Mouse (Mus musculus) adrenal gland (tissue): ENCODE measurements around the gene Pnpla7.
"Not testable (repeated sequence)": the region's sequence is repeated elsewhere in the genome, so short reads cannot be mapped to it uniquely, and the experiment has no call there.

ENCODE experiments used
- intact Hi-C: fragments of 180-260 bp; cut with DNase I; formaldehyde crosslinking; loops from one replicate; pipeline ENCODE4 v1.15.1; 2025
- long read RNA-seq, 2 experiments: library from polyadenylated mRNA; unstranded; transcript quantifications; one replicate each; pipeline ENCODE4 v2.0.0; 2020; ENCODE audit warnings: borderline replicate concordance in 1 of 2; ENCODE audit not compliant: insufficient replicate concordance in 1 of 2

Pnpla7 gene
- long read RNA-seq, experiment 1, full-length matches to known transcripts: 3 of 9 reads
- long read RNA-seq, experiment 1, partial matches to known transcripts: 3 of 9 reads
- long read RNA-seq, experiment 1, other reads (novel, unspliced or antisense): 3 of 9 reads
- long read RNA-seq, experiment 2, full-length matches to known transcripts: 2 of 5 reads
- long read RNA-seq, experiment 2, partial matches to known transcripts: 1 of 5 reads
- long read RNA-seq, experiment 2, other reads (novel, unspliced or antisense): 2 of 5 reads

DNA sequence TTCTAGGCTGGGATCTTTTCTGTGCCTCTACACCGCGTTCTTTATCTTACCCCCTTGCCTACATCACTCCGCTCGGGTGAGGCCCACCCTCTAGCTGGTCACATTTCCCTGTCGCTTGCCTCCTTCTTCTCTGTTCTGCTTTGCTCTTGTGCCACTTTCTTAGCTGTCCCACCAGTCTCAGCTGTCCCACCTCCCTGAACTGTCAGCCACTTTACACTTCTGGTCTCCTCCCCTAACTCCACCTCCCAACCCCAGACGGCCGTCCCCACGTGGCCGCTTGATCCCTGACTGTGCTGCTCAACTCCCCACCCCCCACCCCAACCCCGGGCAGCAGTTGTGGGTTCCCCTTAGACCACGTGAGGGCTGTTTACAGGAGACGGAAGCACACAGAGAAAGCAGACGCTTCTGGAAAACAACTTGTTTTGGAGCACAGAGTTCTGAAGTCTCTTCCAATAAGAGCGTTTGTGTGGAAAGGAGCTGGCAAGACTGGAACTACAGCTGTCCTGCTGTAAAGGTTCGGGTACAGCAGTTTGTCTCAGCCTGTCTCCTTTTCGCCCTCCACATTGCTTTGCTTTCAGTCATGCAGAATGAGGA lies at the start of gene Pnpla7:
Gene Pnpla7 (plus strand): TSS at position 330 of the 594 bp plus-strand sequence.
- intact Hi-C loops: no loop called here

DNA sequence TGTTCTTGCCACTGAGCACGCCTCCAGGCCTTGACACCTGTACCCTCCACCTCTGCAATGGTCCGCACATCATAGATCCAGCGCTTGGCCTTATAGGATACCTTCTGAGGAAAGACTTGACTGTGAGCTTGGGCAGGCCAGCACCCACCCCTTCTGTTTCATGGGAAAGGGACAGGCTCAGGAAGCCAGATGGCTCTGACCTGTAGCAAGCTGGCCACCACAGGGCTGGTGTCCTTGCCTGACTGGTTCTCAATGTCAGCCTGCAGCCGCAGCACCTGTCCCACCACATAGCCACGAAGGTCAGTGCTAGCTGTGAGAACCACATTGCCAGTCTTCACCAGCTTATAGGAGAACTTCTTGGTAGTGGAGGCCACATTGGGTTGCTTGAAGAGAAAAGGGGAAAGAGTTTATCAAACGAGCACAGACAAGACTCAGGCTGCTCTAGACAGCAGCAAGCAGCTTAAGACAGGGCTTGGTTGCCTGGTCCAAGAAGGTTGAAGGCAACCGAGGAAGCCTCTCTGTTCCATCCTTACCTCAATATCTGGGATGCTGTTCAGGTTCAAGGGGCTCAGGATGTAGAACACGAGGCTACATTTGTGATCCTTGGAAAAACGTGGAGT lies 49.4 kb upstream of the Pnpla7 start:
- intact Hi-C loops: no loop called here

DNA sequence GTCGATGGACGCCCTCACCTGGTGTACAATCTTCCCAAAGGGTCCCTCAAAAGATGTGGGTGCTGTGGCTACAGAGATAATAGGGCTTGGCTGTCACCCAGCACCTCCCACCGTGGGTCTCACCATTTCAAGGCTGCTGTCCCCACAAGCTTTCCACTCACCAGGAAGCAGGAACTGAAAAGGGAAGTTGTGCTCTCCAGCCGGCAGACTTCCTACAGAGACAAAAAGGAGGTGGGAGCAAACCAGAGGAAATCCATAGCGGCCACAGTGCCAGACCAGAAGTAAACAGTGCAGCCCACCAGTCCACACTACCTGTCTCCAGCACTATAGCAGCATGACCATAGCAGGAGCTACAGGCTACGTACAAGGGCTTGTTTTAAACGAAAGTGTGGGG lies 48.9 kb upstream of the Pnpla7 start:
- intact Hi-C loops: no loop called here

DNA sequence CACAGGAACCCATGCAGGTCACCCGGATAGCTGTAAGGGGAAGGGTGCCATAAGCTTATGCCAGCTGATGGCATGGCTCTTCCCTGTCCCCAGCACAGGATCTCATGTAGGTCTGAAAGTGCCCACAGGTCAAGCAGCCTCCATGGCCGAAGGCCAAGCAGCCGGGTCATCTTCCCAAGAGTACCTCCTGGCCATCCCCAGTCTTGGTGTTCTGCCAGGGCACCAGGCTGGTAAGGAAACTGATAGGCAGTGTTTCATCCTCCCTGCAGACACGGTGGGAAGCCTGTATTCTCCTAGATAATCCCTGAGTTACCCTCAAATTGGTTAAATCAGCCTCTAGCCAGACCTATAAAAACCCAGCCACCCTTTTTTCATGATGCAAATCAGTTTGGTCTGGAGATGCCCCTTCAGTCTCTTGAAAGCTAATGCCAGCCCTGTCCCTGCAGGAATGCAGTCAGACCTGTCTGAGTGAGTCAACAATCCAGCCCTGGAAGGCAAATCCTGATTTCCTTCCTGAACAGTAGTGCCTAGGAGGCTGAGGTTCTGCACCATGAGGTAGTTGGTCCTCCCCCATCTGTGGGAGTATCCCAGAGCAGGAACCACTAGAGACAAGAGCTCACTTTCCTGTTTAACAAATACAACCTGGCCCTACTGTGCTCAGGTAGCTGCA lies 47.9 kb upstream of the Pnpla7 start:
- intact Hi-C loops: no loop called here

DNA sequence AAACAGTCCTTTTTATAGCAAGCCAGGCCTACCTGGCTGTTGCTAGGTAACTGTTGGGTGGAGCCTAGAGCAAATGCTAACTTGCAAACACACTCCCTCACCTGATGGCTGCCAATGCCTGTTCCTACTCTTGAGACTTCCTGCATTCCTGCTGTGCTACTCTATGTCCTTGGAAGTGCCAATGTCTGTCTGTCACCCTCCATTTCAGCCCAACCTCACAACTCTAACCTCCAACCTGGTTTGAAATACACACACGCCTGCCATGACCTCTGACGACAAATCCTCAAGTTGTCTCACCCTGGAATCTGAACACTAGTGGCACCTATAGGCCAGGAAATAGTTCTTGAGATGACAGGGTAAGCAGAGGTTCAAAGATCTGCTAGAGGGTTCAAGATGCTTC lies 46.7 kb upstream of the Pnpla7 start:
- intact Hi-C loops: no loop called here

DNA sequence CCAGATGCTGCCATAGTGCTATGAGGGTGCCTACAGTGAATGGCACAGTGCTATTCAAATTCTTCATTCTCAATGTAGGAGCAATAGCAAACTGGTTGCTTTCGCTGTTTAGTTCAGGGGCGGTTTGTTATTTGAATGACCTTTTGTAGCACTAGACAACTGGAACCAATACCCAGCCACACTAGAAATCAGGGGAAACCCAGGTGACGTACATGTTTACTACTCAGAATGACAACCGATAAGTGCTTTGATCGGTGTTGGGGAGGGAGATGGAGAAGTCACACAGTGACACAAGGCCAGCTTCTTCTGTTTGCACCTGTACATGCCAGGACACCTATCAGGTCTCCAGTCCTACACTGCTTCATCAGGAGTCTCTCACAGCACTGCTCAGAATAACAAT lies 46.2 kb upstream of the Pnpla7 start:
- intact Hi-C loops: no loop called here

DNA sequence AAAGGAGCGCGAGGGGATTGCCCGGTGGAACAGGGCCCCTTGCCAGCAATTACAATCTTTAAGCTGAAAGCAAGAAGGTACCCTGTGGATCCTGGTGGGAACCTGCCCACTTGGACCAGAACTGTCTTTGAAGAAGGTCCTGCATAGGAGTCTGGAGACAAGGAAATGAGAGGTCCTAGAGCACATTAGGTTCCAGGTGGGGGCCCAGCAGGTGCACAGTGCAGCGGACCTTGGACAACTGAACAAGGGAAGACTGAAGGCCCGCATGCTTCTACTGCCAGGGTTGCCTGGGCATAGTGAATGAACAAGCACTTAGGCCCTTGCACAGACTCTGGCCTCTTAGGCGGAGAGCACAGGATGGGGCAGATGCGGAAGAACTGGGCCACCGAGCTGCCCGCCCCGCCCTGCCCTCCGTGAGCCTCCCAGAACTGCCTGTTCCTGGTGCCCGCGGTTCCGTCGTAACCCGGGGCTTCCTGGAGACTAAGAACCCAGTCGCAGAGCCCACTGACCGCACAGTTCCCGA lies 41.3 kb upstream of the Pnpla7 start:
- intact Hi-C loops: no loop called here

DNA sequence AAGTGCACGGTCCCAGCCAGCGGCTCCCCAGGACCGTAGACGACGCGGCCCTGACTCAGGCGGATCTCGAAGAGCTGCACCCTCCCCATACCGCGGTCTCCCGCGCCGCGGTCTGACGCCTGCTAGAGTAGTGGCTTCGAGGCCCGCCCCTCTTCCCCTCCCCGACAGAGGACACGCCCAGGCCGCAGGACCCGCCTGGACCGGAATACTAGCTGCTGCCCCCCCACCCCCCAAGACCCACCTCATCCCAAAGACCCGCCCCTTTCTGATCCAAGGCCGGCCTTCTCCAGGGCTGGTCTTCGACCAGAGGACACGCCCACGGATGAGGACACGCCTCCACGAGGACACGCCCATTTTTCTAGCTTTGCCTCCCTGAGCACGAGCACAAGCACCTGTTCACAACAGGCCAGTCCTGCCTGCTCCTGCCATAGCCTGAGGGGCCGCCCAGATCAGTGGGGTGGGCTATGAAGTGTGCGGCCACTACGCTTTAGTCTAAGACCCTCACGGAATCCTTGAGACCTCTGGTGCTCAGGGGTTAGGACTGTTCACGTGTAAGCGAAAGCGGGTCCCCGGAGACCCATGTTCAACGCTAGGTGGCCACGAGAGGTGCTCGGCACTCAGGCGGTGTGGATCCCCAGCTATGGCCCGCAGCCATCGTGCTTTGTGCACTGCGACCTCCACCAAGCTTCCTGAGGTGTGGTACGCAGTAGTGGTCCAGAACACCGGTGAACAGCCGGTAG lies 40.6 kb upstream of the Pnpla7 start, which contains the start of gene Arrdc1:
Gene Arrdc1 (minus strand): TSS at position 196 of the 740 bp plus-strand sequence.
- intact Hi-C loops: no loop called here

DNA sequence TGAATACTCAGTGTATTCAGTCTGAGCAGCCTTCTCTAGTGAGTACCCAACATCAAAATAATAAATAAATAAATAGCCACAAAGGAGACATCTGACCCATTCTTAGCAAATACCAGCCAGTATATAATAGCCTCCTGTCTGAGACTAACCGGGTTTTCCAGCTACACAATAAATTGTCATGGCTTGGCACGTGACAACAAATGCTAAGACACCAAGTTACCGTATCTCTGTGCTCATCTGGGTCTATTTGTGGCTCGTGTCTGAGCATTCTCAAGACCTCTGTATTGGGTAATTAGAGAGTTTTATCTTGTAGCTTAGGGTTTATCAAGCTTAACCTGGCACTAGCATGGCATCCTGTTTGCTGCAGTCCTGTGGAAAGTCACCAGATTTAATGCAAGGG lies 33.7 kb upstream of the Pnpla7 start:
- intact Hi-C loops: no loop called here

DNA sequence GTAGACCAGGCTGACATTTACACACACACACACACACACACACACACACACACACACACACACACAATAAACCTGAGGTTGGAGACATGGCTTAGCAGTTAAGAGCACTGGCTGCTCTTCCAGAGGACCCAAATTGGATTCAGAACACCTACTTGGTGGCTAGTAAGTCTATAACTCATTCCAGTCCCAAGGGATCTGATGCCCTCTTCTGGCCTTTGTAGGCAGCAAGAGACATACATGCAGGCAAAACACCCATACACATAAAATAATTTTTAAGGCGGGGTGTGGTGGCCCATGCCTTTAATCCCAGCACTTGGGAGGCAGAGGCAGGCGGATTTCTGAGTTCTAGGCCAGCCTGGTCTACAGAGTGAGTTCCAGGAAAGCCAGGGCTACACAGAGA lies 31.5 kb upstream of the Pnpla7 start:
- intact Hi-C loops: not testable (repeated sequence)

DNA sequence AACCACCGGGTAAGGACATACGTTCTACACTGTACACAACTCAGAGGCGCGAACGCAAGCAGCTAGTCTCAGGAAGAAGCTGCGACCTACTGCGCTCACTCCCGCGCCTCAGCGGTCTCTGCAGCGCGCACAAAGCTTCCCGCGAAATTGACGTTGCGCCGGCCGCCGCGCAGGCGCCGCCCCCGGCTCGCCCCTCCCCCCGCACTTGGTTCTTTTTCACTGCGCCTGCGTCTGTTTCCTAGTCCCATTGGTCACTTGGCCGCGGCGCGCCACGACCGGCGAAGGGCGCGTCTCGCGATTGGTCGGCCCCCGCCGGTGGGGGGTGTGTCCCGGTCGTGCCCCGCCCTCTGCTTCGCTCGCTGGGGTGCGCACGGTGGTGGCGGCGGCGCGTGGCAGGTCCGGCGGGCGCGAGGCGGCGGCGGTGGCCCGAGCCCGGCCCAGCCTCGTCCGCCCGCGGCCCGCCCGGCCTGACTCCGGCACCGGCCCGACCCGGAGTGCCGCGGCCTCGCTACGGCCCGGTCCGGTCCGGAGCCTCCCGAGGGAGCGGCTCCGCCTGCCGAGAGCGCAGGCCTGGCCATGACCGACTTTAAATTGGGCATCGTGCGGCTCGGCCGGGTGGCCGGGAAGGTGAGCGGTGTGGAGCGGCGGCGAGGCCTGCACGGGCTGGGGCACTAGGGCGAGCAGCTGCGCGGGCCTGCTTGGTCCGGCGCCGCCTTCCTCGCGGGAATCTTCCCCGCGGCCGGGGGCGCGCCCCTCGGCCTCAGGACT lies 26.2 kb upstream of the Pnpla7 start, which contains the start of gene Zmynd19:
Gene Zmynd19 (plus strand): TSS at position 372 of the 768 bp plus-strand sequence.
- intact Hi-C loops: no loop called here

DNA sequence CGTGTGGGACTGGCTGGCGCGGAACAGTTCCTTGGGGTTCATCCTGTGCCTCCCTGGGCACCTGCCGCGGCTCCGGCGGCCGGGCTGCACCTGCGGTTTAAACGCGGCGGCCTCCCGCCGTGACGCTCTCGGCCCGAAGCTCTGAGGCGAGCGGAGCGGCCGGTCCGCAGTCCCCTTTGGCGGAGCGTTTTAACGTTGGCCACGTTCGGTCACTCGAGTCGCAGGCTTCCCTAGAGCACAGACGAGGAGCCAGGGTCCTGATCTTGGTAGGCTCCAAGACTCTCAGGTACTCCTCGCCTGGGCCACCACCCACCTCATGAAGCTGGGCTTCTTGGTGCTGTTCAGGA lies 25.7 kb upstream of the Pnpla7 start:
- intact Hi-C loops: no loop called here

DNA sequence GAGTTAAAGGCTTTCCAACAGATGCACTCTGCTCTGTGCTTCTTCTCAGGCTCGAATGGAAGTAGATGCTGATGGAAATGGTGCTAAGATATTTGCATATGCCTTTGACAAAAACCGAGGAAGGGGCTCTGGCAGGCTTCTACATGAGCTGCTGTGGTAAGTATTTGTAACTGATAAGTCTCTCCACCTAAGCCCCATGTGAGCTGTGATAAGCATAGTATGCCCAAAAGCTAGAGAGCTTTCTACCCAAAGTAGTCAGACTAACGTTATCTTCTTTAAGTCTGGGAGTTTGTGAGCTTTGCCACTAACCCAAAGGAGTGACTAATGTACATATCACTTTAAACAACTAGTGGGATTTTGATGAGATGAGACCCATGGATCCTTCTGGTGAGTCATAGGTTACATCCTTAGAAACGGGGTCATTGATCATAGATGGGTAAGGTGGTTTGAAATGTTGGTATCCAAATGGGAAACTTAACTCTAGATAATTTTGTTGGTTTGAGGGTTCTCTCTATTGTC lies 23.2 kb upstream of the Pnpla7 start:
- intact Hi-C loops: no loop called here

DNA sequence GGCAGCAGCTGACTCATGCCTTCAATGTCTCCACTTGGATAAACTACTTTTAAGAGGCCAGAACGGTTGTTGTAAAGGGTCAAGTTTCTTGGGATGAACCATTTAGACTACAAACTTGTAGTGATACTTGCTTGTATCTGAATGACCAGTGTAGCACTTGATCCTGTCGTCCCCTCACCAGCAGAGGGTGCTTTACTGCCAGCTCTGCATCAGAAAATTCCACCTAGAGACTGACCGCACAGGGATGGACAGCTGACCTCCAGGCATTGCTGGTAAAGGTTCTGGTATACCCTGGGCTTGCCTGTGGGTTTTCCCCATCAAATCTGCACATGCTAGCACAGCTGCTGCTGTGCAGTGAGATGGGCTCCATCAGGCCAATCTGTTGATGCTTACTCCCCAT lies 14.9 kb upstream of the Pnpla7 start:
- intact Hi-C loops: loop anchor here (5.0 kb wide), 1 partner anchor 36 kb away; no protein-coding TSS in a partner anchor

DNA sequence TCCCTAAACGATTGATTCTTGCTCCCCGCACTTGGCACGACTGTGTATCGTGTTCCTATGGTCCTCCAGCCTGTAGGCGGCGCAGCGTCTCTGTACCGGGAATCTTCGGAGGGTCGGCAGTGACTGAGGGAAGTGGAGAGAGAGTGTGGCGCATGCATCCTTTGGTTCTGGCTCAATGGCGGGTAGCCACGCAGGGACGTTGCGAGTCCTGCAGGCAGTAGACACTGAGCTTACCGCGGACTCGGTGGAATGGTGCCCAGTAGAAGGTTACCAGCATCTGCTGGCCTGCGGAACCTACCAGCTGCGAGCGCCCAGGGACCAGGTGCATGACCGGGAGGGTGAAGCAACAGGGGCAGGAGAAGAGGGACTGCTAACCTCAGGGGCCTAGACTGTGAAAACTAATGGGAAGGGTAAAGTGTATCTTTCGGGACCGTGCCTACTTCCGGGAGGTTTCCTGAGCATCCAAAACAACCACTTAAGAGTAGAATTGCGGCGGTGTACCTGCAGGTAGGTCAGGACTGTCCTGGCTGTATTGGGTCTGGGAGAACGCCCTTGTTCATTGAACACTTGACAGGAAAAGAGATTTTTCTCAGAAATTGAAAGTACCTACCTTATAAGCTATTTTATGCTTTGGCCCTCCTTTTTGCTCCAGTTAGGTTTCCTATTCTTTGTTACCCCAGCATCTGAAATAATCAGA lies 13.4 kb upstream of the Pnpla7 start, which contains the start of gene Dph7:
Gene Dph7 (plus strand): TSS at position 97 of the 697 bp plus-strand sequence.
- intact Hi-C loops: loop anchor here (5.0 kb wide), 1 partner anchor 35 kb away; no protein-coding TSS in a partner anchor

DNA sequence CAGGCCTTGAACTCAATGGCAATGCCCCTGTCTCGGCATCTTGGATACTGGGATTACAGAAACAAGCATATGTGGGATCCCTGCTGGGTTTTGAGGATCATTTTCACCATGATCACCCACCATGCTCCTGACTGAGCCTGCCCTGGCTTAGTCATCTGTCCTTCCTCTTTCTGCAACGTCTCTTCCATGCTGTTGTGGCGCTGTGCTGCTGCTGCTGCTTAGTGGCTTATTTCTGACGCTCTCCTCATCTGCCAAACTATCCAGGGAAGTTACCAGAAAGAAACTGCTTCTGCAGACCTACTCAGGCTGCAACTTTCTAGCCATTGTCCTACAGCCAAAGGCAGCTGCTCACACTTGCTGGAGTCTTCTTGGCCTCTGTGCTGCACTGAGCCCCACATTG lies 5.4 kb upstream of the Pnpla7 start:
- intact Hi-C loops: no loop called here

DNA sequence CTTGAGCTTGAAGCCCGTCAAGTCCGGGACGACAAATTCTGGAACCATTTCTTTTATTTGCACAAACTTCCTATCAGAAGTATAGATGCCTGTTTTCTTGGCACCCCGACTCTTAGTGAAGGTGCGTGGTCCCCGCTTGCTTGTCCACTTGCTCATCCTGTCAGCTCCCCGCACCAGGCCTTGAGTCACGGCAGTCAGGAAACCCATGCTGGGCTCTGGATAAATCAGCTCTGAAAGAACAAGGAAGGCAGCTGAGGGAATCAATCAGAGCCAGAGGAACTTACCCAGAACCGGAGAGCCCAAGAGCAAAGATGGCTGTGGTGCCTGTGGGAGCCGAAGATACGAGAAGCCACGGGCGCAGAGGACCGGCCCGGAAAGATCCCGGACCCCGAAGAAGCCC lies 1.4 kb upstream of the Pnpla7 start:
- intact Hi-C loops: not testable (repeated sequence)

DNA sequence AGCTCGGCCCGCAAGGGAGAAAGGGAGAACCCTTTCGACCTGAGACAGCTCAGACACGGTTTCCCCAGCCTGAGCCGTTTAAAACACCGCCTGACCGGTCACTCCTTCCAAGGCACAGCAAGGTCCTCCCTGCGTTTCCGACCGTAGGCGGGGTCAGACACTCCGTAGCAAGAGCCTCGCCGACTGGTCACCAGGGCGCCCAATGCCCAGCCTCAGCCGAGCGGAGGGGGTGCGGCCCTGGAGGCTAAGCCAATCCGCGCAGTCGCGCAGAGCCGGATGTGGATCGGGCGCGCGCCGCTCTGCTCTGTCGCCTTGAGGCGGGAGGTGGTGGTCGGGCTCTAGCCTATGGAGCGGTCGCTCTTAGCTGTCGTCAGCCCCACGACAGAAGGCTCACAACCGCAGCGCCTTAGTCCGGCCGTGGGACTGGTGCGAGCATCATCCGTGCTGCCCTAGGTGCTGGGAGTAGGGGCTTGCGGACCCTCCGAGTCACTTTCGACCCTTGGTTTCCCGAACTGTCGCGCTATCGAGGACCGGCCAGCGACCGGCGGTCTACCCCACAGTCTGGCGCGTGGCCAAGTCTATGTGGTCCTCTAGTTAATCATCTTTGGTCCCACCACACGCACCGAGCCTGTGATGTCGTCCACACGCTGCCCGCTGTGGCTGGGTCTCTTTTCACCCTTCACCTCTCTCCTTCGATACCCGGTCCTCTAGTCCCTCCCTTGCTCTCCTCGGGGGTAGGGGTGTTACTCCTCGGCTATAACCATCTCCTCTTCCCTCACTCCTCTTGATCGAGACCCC lies 728 bp upstream of the Pnpla7 start, which contains the start of gene Mrpl41:
Gene Mrpl41 (minus strand): TSS at position 193 of the 798 bp plus-strand sequence.
- intact Hi-C loops: no loop called here
